Mouse (Mus musculus) heart, embryonic 10.5 days (tissue): Measurements from ENCODE around the gene Thnsl1. TPM values are rescaled to one million over a fixed set of nuclear protein-coding genes. Genes with fewer than 3 reads are reported as not detected.
A peak's percentile ranks its signal among the peaks of the same experiment; 100 is the strongest.

Source experiments
- DNase-seq: peaks from one replicate; pipeline ENCODE4 v3.0.0-alpha.2; 2017; ENCODE audit warnings: low spot score
- H3K27ac ChIP-seq: fragments of 300-500 bp; sonication (generic); 2 replicates; pipeline ENCODE4 v1.5.1; 2016; ENCODE audit warnings: mild to moderate bottlenecking
- H3K27me3 ChIP-seq: fragments of 300-500 bp; sonication (generic); 2 replicates; pipeline ENCODE4 v1.6.1; 2016; ENCODE audit warnings: mild to moderate bottlenecking; ENCODE audit not compliant: poor library complexity, insufficient read depth, severe bottlenecking
- H3K36me3 ChIP-seq: fragments of 300-500 bp; sonication (generic); 2 replicates; pipeline ENCODE4 v1.6.1; 2016; ENCODE audit warnings: mild to moderate bottlenecking, moderate library complexity
- H3K4me1 ChIP-seq: fragments of 300-500 bp; sonication (generic); 2 replicates; pipeline ENCODE4 v1.6.1; 2016; ENCODE audit warnings: mild to moderate bottlenecking
- H3K4me3 ChIP-seq: fragments of 300-500 bp; sonication (generic); 2 replicates; pipeline ENCODE4 v1.5.1; 2016; ENCODE audit warnings: mild to moderate bottlenecking, moderate library complexity
- H3K9me3 ChIP-seq: fragments of 300-500 bp; sonication (generic); 2 replicates; pipeline ENCODE4 v1.6.1; 2016; ENCODE audit warnings: mild to moderate bottlenecking, moderate library complexity
- WGBS: fragments of 180-500 bp; shearing (Covaris S2); methylation state at CpG from one replicate; pipeline ENCODE4 v1.1.7; 2016; 5-methylcytosine and 5-hydroxymethylcytosine counted together
- polyA plus RNA-seq: library from polyadenylated mRNA; unstranded; fragments of >200 nt; fragmentation: Nextera tagmentation; extraction: Ambion mirVana; gene quantifications from 2 replicates; pipeline ENCODE4 v1.2.1, GENCODE M21; 2016

The Thnsl1 gene
- polyA plus RNA-seq, 1 experiment from 2014 or later, result 9.1 TPM

DNA sequence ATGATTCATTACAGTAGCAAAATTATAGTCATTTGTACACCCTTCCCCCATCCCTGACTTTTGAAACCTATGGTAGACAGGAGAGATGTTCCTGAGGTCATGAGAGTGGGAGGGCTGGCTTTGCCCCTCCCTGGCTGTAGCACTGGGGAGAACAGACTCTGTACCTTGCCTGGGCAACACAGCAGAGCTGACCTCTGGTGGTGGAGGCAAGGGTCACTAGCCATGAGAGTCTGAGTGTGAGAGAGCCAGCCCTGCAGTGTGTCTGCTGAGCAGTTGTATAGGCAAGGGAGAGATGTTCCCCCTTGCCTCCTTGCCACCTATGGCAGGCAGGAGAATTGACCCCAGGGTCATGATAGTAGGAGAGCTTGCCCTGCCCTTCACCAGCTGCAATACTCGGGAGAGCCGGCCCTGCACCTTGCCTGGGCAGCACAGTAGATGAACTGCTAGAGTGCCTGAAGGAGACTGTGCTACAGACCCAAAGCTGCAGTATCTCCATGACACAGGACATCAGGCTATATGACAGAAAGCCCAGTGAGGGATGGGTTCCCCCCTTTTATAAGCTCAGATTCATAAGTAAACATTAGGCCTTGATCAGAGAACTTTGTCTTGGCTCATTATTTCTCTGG, 40.1 kb downstream of the Thnsl1 start:
- no peaks in the 10 kb centered on the region for H3K27me3 ChIP-seq
- no peaks in the 10 kb centered on the region for H3K36me3 ChIP-seq
- no peak overlapping the region for H3K4me3 ChIP-seq
- H3K27ac ChIP-seq, result peak overlapping the region; percentile 22; the same call in 1 of the 2 replicates
- 49% methylated on average over 2 of the region's 2 CpGs for WGBS
- no peak for DNase-seq
- H3K9me3 ChIP-seq, result no peaks in the 10 kb centered on the region
- H3K4me1 ChIP-seq, result peaks cover 7% of the 10 kb centered on the region

DNA sequence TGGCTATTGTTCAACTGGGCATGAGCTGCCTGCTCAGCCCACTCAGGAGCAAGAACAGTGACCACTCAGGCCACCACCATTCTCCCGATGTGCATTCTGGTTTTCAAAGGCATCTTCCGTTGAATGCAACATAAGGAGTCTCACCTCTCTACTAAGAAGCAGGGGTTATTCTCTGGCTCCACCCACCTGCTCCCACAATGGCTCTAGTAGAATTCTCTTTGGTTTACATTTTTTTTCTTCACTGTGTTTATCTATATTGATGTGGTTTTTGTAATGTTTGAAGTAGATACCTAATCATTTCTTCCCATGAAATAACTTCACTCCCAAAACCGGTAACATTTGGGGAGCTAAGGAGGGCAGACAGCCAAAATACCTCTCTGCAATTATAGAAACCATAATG, 48.1 kb downstream of the Thnsl1 start:
- no peaks in the 10 kb centered on the region for H3K27me3 ChIP-seq
- no peak for DNase-seq
- no peak overlapping the region for H3K27ac ChIP-seq
- no peaks in the 10 kb centered on the region for H3K4me1 ChIP-seq
- 78% methylated on average over 3 of the region's 3 CpGs for WGBS
- H3K9me3 ChIP-seq, result no peaks in the 10 kb centered on the region
- no peaks in the 10 kb centered on the region for H3K36me3 ChIP-seq
- no peak overlapping the region for H3K4me3 ChIP-seq

DNA sequence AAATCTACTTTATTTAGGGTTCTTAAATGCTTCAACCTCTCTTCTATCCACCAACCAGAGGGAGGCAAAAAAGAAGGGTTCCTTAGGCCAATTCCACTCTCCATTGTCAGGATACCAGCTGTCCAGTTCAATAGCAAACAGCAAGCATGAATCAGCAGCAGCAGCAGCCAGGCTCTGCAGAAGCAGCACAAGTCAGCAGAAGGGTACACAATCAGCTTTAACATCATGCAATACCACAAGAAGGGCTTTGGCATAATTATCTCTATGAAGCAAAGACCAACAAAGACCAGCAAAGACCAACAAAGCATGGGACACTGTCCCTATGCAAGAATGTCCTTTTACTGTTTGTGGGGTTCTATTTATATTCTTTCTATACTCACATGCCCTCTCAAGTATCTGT, 48.8 kb downstream of the Thnsl1 start:
- no peak for DNase-seq
- peaks cover 5% of the 10 kb centered on the region; the same call in 1 of the 2 replicates for H3K4me1 ChIP-seq
- H3K27me3 ChIP-seq, result no peaks in the 10 kb centered on the region
- no peak overlapping the region for H3K27ac ChIP-seq
- no peak overlapping the region for H3K4me3 ChIP-seq
- no peaks in the 10 kb centered on the region for H3K9me3 ChIP-seq
- no peaks in the 10 kb centered on the region for H3K36me3 ChIP-seq

DNA sequence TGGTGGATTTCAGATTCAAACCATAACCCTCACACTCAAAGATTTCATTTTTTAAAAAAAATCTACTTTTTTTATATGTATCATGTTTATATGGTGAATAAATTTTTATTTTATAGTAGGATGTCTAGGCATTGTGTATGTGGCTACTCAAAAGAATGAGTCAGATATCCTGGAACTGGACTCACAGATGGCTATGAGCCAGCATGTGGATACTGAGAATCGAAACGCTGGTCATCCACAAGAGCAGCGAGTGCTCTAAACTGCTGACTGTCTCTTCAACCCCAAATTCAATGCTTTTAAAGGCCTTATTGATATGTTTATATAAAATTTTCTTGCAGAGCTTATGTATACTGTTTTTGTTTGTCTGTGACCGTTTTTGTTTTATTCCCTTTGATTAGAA, 52.8 kb downstream of the Thnsl1 start:
- 90% methylated on average over 4 of the region's 4 CpGs for WGBS
- H3K36me3 ChIP-seq, result no peaks in the 10 kb centered on the region
- no peaks in the 10 kb centered on the region for H3K9me3 ChIP-seq
- H3K27ac ChIP-seq, result no peak overlapping the region
- no peak overlapping the region for H3K4me3 ChIP-seq
- H3K4me1 ChIP-seq, result peaks cover 13% of the 10 kb centered on the region
- H3K27me3 ChIP-seq, result no peaks in the 10 kb centered on the region
- no peak for DNase-seq

DNA sequence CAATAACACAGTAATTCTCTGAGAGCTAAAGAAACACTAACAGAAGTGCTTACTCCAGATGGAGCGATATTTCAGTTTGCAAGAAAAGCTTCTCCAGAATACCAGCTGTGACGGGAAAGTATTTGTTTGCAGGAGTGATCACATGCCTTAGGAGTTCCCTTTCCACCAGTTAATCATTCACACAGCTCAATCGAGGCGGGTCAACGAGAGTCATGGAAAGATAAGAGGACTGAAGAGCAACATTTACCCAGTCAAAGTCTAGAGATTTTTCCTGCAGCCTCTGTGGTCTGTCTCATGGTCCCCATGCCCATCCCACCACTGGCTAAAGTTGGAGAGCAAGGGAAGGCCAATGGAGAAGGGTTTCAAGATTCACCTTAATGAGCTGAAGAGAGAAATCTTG, 53.6 kb downstream of the Thnsl1 start:
- H3K36me3 ChIP-seq, result no peaks in the 10 kb centered on the region
- H3K4me3 ChIP-seq, result no peak overlapping the region
- H3K9me3 ChIP-seq, result no peaks in the 10 kb centered on the region
- DNase-seq, result no peak
- H3K27me3 ChIP-seq, result no peaks in the 10 kb centered on the region
- H3K27ac ChIP-seq, result no peak overlapping the region
- WGBS, result 38% methylated on average over 5 of the region's 5 CpGs
- H3K4me1 ChIP-seq, result peaks cover 13% of the 10 kb centered on the region

DNA sequence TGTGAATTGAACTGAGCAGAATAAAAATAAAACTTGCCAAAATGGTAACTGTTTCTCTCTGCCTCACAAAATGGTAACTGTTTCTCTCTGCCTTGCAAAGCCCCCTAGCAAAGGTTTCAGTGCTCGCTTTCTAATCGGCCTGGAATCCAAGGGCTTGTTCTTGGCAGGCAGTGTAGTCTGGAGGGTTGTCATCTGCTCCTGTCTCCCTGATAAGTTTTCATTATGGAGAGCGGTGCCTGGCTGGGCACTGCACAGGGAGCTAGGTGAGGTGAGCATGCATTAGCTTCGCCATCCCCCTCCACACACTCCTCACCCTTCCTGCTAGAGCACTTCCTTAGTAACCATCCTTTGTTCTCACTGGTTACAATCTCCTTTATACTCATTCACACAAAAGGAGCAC, 54.5 kb downstream of the Thnsl1 start:
- WGBS, result 28% methylated on average over 4 of the region's 4 CpGs

DNA sequence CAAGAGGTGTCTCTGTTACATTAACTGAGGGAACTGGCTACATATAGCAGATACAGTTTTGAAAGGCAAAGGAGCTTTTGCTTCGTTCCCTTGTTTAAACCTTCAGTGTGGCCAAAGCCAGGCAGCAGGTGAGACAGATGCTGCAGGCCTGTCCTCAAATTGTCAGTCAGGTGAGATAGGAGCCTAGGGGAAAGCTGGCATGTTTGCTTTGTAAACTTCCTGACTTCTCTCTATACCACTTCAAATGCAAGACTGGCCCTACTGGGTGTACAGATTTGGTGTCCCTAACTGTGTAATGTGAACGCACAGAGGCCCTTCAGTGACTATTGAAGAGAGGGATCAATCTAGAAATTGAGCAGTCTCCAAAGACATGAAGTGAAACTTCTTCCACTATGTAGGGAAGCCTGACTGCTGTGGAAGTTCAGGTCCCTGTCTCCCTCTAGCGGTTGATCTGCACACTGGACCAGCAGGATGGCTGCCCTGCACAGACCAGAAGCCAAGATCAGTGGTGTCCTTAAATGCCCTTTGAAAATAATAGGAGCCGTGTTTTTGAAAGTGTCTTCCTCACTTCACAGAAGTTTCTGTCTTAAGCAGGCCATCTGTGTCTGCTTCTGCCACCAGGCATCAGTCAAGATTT, 56.0 kb downstream of the Thnsl1 start:
- Histone ChIP-seq H3K9me3 (no peaks in the 10 kb centered on the region), H3K27me3 (no peaks in the 10 kb centered on the region), H3K27ac (no peak overlapping the region), H3K4me1 (peaks cover 14% of the 10 kb centered on the region), H3K36me3 (no peaks in the 10 kb centered on the region), H3K4me3 (no peak overlapping the region)
- 15% methylated on average over 4 of the region's 4 CpGs for WGBS
- DNase-seq, result peak; percentile 88

More for the DNA sequence above, 54.5 kb downstream of the Thnsl1 start:
- H3K4me3 ChIP-seq, result no peak overlapping the region
- DNase-seq, result no peak
- no peaks in the 10 kb centered on the region for H3K27me3 ChIP-seq
- H3K27ac ChIP-seq, result no peak overlapping the region
- peaks cover 13% of the 10 kb centered on the region for H3K4me1 ChIP-seq
- no peaks in the 10 kb centered on the region for H3K36me3 ChIP-seq
- no peaks in the 10 kb centered on the region for H3K9me3 ChIP-seq

DNA sequence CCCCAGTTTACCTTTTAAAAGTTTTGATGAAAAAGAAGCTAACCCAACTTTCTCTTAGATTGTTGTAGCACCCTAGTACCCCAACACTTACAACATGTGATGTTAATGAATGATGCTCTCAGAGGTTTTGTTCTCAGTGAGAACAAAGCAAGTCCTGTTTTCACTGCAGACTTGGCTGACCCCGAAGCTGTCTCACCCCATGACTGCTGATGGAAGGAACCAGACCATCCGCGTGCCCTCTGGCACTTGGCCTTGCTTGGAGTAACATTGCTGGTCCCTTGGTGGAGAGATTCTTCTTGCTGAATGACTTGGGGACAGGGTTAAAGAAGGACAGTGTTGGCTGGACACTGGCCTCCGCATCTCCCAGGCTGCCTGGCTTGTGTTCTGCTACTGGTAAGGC, 58.5 kb downstream of the Thnsl1 start:
- no peak overlapping the region for H3K27ac ChIP-seq
- peaks cover 19% of the 10 kb centered on the region for H3K4me1 ChIP-seq
- no peaks in the 10 kb centered on the region for H3K36me3 ChIP-seq
- DNase-seq, result no peak
- WGBS, result 87% methylated on average over 4 of the region's 4 CpGs
- no peak overlapping the region for H3K4me3 ChIP-seq
- no peaks in the 10 kb centered on the region for H3K27me3 ChIP-seq
- H3K9me3 ChIP-seq, result no peaks in the 10 kb centered on the region

Other genes with a start within 250 kb of the Thnsl1 start
- gene Arhgap21, start 236.8 kb upstream of the Thnsl1 start, polyA plus RNA-seq, result 15.2 and 18.7 TPM in 2 replicates
- gene Enkur, start 359 bp upstream of the Thnsl1 start, polyA plus RNA-seq, result 2.3 and 2.9 TPM in 2 replicates
- 0.02 TPM in 1 of 2 replicates, not detected in the other for gene Gpr158, start 161.8 kb downstream of the Thnsl1 start, polyA plus RNA-seq